Mouse (Mus musculus) heart, adult 9 months (tissue): ENCODE measurements around the gene Olfr988.
"Not testable (repeated sequence)": the region's sequence is repeated elsewhere in the genome, so short reads cannot be mapped to it uniquely, and the experiment has no call there.

ENCODE experiments used
- DNase-seq, 2 experiments: peaks; one replicate each; pipeline ENCODE4 v3.0.0; 2022; ENCODE audit warnings: low spot score in 2 of 2

The Olfr988 gene

DNA sequence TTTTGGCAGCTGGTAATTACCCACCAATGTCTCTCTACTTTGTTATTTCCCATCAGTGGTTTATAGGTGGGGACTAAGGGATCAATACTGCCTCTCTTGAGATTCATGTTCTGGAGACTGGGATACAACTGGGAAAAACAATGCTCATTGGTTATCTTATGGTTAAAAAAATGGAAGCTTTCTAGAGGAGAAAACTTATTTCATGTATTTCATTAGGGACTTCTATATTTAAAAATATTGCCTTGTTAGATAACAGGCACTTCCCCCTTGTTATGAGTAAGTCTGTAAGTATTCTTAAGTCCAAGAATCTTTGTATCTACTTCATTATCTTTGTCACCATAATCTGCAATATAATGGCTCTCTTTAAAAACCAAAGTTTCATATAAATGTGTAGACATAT, at the start of gene Olfr988:
Gene Olfr988 (minus strand): TSS at position 101 of the 400 bp plus-strand sequence.
- DNase-seq, result not testable (repeated sequence)

DNA sequence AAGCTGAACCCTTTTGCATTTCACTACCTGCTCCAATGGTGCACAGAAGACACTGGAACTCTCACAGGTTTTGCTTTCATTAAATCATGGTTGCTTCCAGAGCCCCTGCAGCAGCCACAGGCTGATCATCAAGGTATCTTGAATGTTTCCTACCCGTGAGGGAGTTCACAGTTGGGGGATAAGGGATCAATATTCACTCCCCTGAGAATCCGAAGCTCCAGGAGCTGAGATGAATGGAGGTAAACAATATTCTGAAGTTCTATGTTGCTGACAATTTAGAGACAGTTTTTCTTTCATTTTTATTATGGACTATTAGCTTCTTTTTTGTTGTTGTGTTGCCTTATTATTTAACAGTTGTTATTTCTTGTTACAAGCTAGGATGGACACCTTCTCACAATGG, 46.3 kb upstream of the Olfr988 start, which contains the start of gene Olfr992:
Gene Olfr992 (minus strand): TSS at position 101 of the 400 bp plus-strand sequence.
- no peak for DNase-seq

DNA sequence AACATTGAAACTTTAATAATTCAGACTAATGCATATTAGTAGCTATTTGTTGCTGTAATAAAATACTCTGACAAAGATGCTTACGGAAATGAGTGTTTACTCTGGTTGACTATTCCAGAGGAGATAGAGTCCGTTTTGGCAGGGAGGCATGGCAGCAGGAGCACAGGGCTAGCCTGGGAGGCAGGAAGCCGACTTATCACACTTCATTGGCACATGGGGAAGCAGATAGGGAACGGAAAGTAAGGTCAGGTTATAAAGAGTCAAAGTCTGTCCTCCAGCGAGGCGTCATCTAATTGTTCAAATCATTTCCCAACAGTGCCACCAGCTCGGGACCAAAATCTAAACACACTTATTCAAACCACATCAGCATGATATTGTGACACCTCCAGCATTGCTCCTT, 23.1 kb downstream of the Olfr988 start:
- no peak for DNase-seq

DNA sequence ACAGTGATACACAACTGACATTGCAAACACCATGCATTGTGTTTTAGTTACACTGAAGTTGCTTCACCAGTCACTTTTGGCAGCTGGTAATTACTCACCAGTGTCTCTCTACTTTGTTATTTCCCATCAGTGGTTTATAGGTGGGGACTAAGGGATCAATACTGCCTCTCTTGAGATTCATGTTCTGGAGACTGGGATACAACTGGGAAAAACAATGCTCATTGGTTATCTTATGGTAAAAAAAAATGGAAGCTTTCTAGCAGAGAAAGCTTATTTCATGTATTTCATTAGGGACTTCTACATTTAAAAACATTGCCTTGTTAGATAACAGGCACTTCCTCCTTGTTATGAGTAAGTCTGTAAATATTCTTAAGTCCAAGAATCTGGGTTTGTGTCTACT, 23.8 kb downstream of the Olfr988 start, which contains the start of gene Olfr987:
Gene Olfr987 (minus strand): TSS at position 101 of the 400 bp plus-strand sequence.
- DNase-seq, result not testable (repeated sequence)

DNA sequence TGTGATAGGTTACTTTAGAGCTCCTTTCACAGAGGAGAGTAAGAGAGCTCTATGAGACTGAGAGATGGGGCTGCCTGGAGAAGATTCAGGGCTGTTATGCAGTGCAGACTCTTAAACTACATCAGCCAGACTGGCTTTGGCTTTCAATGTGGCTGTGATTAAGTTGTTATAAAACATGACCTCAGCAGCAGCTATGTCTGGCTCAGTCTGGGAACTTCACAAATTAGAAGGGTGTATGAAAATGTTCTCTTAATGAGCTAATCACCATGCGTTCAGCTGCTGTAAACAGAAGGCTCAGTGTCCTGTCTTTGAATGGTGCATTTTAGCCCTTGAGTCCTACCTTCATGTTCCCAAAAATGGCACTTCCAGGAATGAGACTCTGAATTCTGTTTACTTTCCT, 43.9 kb downstream of the Olfr988 start:
- DNase-seq, result no peak
